Mouse (Mus musculus) heart, adult 2 months (tissue): Measurements from ENCODE around the gene Cntrob.

Experiments
- CTCF ChIP-seq: fragments of 200-600 bp; IDR thresholded peaks from 2 replicates; pipeline ENCODE4 v1.8.1; 2022; ENCODE audit warnings: antibody characterized with exemption, mild to moderate bottlenecking, moderate library complexity
- POLR2A ChIP-seq: fragments of 200-500 bp; IDR thresholded peaks from 2 replicates; pipeline ENCODE4 v1.6.1; 2011; ENCODE audit warnings: mild to moderate bottlenecking, low read depth, low read length, control low read depth; ENCODE audit not compliant: insufficient read depth

GRCm38 (mm10) chr11:69372780-69373170, 49.2 kb upstream of the Cntrob start:
- peak; percentile 62 for TF ChIP-seq CTCF
- no peak for TF ChIP-seq POLR2A
